Mouse (Mus musculus) intestine, embryonic 16.5 days (tissue): ENCODE results near the gene Cwc27. TPM values are rescaled to one million over a fixed set of nuclear protein-coding genes. Genes with fewer than 3 reads are reported as not detected.

Experiments used
- ATAC-seq: fragments of 200-750 bp; cut with Nextera tagmentation; 2 replicates; pipeline ENCODE4 v1.8.0; 2017; ENCODE audit warnings: moderate TSS enrichment, moderate library complexity
- H3K27ac ChIP-seq: fragments of 300-500 bp; sonication (generic); 2 replicates; pipeline ENCODE4 v1.5.1; 2014; ENCODE audit warnings: mild to moderate bottlenecking, low read length
- H3K27me3 ChIP-seq: fragments of 300-500 bp; sonication (generic); replicated peaks from 2 replicates; pipeline ENCODE4 v1.6.1; 2014; ENCODE audit warnings: low read length, control low read depth, mixed read lengths; ENCODE audit not compliant: control insufficient read depth, insufficient read depth
- H3K36me3 ChIP-seq: fragments of 300-500 bp; sonication (generic); 2 replicates; pipeline ENCODE4 v1.6.1; 2014; ENCODE audit warnings: low read length, control low read depth; ENCODE audit not compliant: control insufficient read depth, insufficient read depth
- H3K4me1 ChIP-seq: fragments of 300-500 bp; sonication (generic); 2 replicates; pipeline ENCODE4 v1.6.1; 2014; ENCODE audit warnings: low read length, control low read depth, mixed read lengths; ENCODE audit not compliant: control insufficient read depth, insufficient read depth
- H3K4me2 ChIP-seq: fragments of 300-500 bp; sonication (generic); 2 replicates; pipeline ENCODE4 v1.6.1; 2014; ENCODE audit warnings: low read depth, low read length, control low read depth
- H3K4me3 ChIP-seq: fragments of 300-500 bp; sonication (generic); 2 replicates; pipeline ENCODE4 v1.5.1; 2014; ENCODE audit warnings: mild to moderate bottlenecking, low read length
- H3K9ac ChIP-seq: fragments of 300-500 bp; sonication (generic); 2 replicates; pipeline ENCODE4 v1.6.1; 2014; ENCODE audit warnings: low read depth, low read length
- H3K9me3 ChIP-seq: fragments of 300-500 bp; sonication (generic); 2 replicates; pipeline ENCODE4 v1.6.1; 2016; ENCODE audit warnings: low read length, control low read depth; ENCODE audit not compliant: control insufficient read depth
- WGBS: fragments of 180-500 bp; shearing (Covaris S2); extraction: QIAGEN DNeasy Blood & Tissue Kit; methylation state at CpG from one replicate; pipeline ENCODE4 v1.1.7; 2014; 5-methylcytosine and 5-hydroxymethylcytosine counted together
- polyA plus RNA-seq: library from polyadenylated mRNA; unstranded; fragments of >200 nt; fragmentation: Nextera tagmentation; extraction: Ambion mirVana; gene quantifications from 2 replicates; pipeline ENCODE4 v1.2.1, GENCODE M21; 2015

The Cwc27 gene
- polyA plus RNA-seq, 1 experiment from 2014 or later: 26.0 TPM

DNA sequence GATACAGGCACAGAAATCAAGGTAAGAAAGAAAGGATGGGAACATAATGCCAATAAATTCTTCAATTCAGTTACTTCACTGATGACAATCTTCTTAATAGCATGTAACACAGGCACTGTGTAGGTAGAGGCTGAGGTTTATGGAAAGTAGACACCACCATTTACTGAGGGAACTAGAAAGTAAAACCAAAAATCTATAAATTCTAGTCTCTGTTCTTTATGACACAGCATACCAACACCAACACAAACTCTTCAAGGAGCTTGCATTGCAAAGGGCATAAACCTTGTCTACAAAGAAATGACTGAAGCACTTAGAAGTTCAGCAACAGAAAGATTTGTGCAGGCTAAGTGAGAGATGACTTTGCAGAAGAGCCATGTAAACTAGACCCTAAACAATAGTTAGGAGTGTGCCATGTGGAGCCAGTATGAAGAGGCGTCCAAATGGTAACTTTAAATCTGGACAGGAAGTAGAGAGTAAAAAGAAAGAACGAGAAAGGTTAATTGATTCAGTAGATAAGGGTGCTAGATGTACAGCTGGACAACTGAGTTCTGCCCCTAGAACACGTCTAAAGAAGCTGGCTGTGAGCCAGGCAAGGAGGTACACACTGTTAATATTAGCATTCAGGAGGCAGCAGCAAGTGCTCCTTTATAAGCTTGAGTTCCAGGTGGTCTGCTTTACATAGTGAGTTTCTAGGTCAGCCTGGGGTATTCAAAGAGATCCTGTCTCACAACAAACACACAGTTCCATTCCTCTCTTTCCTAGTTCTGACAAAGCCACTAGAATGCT, 87.5 kb downstream of the Cwc27 start:
- H3K36me3 ChIP-seq: no peaks in the 10 kb centered on the region
- no peak overlapping the region for H3K9ac ChIP-seq
- no peak overlapping the region for H3K27ac ChIP-seq
- H3K4me3 ChIP-seq: no peak overlapping the region
- no peaks in the 10 kb centered on the region for H3K9me3 ChIP-seq
- ATAC-seq: 0 out of 2 replicates have a peak, but pooled peaks have one; percentile 26
- 58% methylated on average over 3 of the region's 3 CpGs for WGBS
- no peaks in the 10 kb centered on the region for H3K27me3 ChIP-seq
- H3K4me1 ChIP-seq: 0 out of 2 replicates have a peak, but pooled peaks cover 3% of the 10 kb centered on the region
- no peak overlapping the region for H3K4me2 ChIP-seq

- H3K36me3 ChIP-seq: no peaks in the 10 kb centered on the region
- H3K27ac ChIP-seq: no peak overlapping the region
- H3K4me3 ChIP-seq: no peak overlapping the region
- H3K4me1 ChIP-seq: 0 out of 2 replicates have a peak, but pooled peaks cover 3% of the 10 kb centered on the region
- WGBS: 95% methylated on average over 2 of the region's 2 CpGs
- no peak overlapping the region for H3K4me2 ChIP-seq
- H3K27me3 ChIP-seq: no peaks in the 10 kb centered on the region
- H3K9ac ChIP-seq: no peak overlapping the region
- H3K9me3 ChIP-seq: no peaks in the 10 kb centered on the region
- no peak for ATAC-seq
Measured at GRCm38 (mm10) chr13:104727681-104728080, 89.3 kb downstream of the Cwc27 start.

DNA sequence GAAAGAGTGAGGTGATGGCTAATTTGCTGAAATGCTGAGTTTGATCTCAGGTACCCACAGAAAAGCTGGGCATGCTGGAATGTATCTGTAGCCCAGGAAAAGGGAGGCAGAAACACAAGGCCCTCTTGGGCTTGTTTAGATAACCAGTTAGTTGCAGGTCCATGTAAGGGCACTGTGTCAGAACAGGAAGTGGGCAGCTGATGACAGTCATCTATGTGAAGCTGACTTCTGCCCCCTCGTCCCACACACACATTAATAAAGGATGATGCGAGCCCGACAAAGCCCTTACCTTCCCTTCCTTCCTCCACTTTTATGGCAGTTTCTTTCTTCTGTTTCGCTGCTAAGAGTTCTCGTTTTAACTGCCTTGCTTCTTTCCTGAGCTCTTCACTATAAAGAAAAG, 96.8 kb downstream of the Cwc27 start:
- Histone ChIP-seq H3K4me3 (no peak overlapping the region), H3K4me1 (no peaks in the 10 kb centered on the region), H3K4me2 (no peak overlapping the region), H3K27me3 (no peaks in the 10 kb centered on the region), H3K9me3 (no peaks in the 10 kb centered on the region), H3K36me3 (no peaks in the 10 kb centered on the region), H3K27ac (no peak overlapping the region), H3K9ac (no peak overlapping the region)
- 70% methylated on average over 5 of the region's 5 CpGs for WGBS
- ATAC-seq: no peak

DNA sequence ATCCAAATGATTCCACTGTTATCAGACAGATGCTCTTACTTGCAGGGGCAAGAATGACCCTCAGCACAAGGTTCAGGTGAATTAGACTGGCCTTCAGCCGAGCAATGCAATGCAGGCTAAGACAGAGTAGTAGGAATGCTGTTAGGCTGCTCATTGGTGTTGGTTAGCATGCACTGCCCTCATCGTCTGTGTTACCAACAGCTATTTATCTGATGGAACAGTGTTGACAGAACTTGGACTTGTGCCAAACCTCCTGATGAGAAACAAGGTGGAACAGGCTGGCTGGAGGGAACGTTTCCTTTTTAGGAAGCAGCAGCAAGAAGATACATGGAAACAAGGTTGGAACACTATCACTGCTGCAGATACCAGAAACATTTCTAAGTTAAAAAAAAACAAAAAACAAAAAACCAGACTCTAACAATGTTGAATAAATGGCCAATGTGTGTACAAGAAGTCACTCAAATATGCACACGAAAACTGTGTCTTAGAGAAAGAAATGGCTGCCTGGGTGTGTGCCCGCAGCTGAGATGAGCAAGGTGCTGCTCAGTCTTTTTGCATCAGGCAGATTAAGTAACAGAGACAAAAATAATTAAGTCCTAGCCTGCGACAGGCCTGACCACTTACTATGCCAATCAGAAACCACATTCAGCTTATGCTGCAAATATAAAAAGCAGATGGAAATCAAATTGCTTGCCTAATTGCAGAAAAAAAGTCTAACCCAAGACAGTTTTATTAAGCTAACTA, 122.2 kb downstream of the Cwc27 start:
- Histone ChIP-seq H3K4me1 (peaks cover 4% of the 10 kb centered on the region; the same call in 1 of the 2 replicates), H3K9me3 (no peaks in the 10 kb centered on the region), H3K27me3 (no peaks in the 10 kb centered on the region), H3K36me3 (no peaks in the 10 kb centered on the region), H3K27ac (peak overlapping the region; percentile 39), H3K9ac (no peak overlapping the region), H3K4me3 (no peak overlapping the region), H3K4me2 (no peak overlapping the region)
- 38% methylated on average over 6 of the region's 6 CpGs for WGBS
- ATAC-seq: peak; percentile 77

- 71% methylated on average over 3 of the region's 3 CpGs for WGBS
- Histone ChIP-seq H3K4me1 (peaks cover 4% of the 10 kb centered on the region; the same call in 1 of the 2 replicates), H3K9me3 (no peaks in the 10 kb centered on the region), H3K36me3 (no peaks in the 10 kb centered on the region), H3K27me3 (no peaks in the 10 kb centered on the region), H3K4me3 (no peak overlapping the region), H3K9ac (no peak overlapping the region), H3K27ac (no peak overlapping the region), H3K4me2 (no peak overlapping the region)
- no peak for ATAC-seq
Measured at GRCm38 (mm10) chr13:104692710-104693109, 124.2 kb downstream of the Cwc27 start.

DNA sequence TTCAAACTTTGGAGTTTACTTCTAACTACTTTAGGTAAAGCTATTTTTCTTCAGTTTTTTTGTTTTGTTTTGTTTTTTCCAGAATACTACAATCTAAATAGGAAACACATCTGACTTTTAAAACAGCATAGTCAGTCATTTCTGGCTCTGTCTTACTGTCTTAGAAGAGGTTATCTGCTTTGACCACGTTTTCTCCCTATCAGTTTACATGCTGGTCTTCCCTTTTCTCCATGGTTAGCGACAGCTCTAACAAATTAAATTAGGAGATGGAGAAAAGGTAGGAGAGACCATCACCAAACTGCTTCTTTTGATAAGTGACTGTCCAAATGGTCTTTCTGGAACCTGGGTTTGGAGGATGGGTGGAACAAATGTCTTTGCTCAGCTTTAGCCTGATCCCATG, 131.4 kb downstream of the Cwc27 start:
- H3K9ac ChIP-seq: no peak overlapping the region
- no peaks in the 10 kb centered on the region for H3K4me1 ChIP-seq
- H3K4me2 ChIP-seq: no peak overlapping the region
- H3K36me3 ChIP-seq: no peaks in the 10 kb centered on the region
- H3K9me3 ChIP-seq: no peaks in the 10 kb centered on the region
- WGBS: 80% methylated on average over 2 of the region's 2 CpGs
- ATAC-seq: no peak
- no peaks in the 10 kb centered on the region for H3K27me3 ChIP-seq
- no peak overlapping the region for H3K27ac ChIP-seq
- H3K4me3 ChIP-seq: no peak overlapping the region

DNA sequence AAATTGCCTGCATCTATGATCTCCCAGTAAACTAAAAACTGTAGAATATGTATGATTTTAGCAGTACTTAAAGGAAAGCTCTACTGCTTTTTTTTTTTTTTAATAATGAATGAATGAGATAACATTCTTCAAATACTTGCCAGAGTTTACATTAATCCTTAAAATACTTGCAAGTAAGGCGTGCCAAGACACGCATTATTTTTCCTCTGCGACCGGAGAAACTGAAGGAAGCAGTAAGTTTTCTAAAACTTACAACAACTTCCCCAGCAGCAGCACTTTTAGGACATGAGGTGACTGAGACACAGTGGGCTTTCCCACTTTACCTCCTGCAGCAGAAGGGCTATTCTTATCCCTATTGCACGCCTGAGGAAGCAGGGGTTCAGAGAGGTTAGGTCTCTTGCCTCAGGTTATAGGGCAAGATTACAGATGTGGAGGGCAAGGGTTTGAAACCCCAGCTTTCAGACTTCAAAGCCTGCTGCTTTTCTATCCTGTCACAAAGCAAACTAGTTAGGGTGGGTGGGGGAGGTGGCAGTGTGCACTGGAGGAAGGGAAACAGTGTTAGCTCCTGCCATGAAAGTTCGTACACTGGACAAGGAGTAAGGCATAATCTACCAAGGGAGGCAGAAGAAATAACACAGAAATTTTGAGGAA, 132.5 kb downstream of the Cwc27 start:
- Histone ChIP-seq H3K9ac (no peak overlapping the region), H3K36me3 (no peaks in the 10 kb centered on the region), H3K27ac (no peak overlapping the region), H3K4me2 (no peak overlapping the region), H3K9me3 (no peaks in the 10 kb centered on the region), H3K4me1 (no peaks in the 10 kb centered on the region), H3K27me3 (no peaks in the 10 kb centered on the region), H3K4me3 (no peak overlapping the region)
- 42% methylated on average over 6 of the region's 6 CpGs for WGBS
- no peak for ATAC-seq

- Histone ChIP-seq H3K4me1 (no peaks in the 10 kb centered on the region), H3K4me3 (no peak overlapping the region), H3K9me3 (no peaks in the 10 kb centered on the region), H3K4me2 (no peak overlapping the region), H3K27me3 (no peaks in the 10 kb centered on the region), H3K27ac (no peak overlapping the region), H3K36me3 (no peaks in the 10 kb centered on the region), H3K9ac (no peak overlapping the region)
- no peak for ATAC-seq
- WGBS: 68% methylated on average over 1 of the region's 1 CpGs
Measured at GRCm38 (mm10) chr13:104681212-104681611, 135.7 kb downstream of the Cwc27 start.

DNA sequence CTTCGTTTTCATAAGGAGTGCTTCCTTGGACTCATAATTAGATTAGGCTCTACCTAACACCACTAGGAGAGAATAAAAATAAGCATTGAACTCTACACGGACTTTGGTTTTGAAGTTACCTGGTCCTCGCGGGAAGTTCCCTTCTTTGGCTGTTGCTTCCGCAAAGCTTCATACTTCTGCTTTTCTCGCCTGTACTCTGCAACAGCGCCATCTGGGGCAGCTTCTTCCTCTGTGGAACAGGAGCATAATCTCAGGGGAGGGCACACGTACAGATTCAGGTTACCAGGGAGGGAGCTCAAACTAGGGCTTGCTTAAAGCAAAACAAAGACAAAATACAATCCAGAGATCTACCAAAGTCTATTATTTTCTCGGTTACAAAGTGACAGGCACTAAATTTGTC, 155.8 kb downstream of the Cwc27 start:
- Histone ChIP-seq H3K27me3 (no peaks in the 10 kb centered on the region), H3K4me3 (no peak overlapping the region), H3K9me3 (no peaks in the 10 kb centered on the region), H3K27ac (no peak overlapping the region), H3K36me3 (no peaks in the 10 kb centered on the region), H3K9ac (no peak overlapping the region), H3K4me1 (no peaks in the 10 kb centered on the region), H3K4me2 (no peak overlapping the region)
- WGBS: 96% methylated on average over 9 of the region's 9 CpGs
- no peak for ATAC-seq
